Mouse (Mus musculus): Measurements from ENCODE around the gene Mal. TPM values are rescaled to one million over a fixed set of nuclear protein-coding genes. Genes with fewer than 3 reads are reported as not detected.

Mal gene
- polyA plus RNA-seq, 1 experiment from 2014 or later, result 7.0 TPM

GRCm38 (mm10) chr2:127587514-127587844 lies 69.0 kb downstream of the Mal start:
- 0% methylated on average over 22 of the region's 22 CpGs for WGBS
- peaks cover 7% of the 10 kb centered on the region for H3K36me3 ChIP-seq (ENCODE audit: control insufficient read depth, insufficient read depth, low read length)
- peak overlapping the region; percentile 86 for H3K9ac ChIP-seq (replicated peaks; ENCODE audit: low read depth, low read length)
- ATAC-seq (ENCODE audit: insufficient number of reproducible peaks, insufficient read depth, low FRiP score, low read depth), result 0 out of 2 replicates have a peak, but pooled peaks have one; percentile 4
- H3K27me3 ChIP-seq (ENCODE audit: control insufficient read depth, insufficient read depth, low read length), result no peaks in the 10 kb centered on the region
- peak overlapping the region; percentile 85 for H3K4me2 ChIP-seq (replicated peaks; ENCODE audit: low read depth, low read length)
- peak overlapping the region; percentile 86 for H3K27ac ChIP-seq (ENCODE audit: low read length)
- H3K4me1 ChIP-seq (ENCODE audit: control insufficient read depth, insufficient read depth, low read length), result peaks cover 7% of the 10 kb centered on the region
- no peaks in the 10 kb centered on the region for H3K9me3 ChIP-seq (ENCODE audit: control insufficient read depth, low read depth, low read length)
- peak overlapping the region; percentile 97 for H3K4me3 ChIP-seq (ENCODE audit: low read depth, low read length)

GRCm38 (mm10) chr2:127586694-127587513 lies 69.6 kb downstream of the Mal start, which contains the start of the genes Zfp661 and Mrps5:
Zfp661 (minus strand) TSS chr2:127587094.
Mrps5 (plus strand) TSS chr2:127587222.
- Histone ChIP-seq H3K4me3 (ENCODE audit: low read depth, low read length) (peak within 1 kb of the TSS; percentile 97), H3K9me3 (ENCODE audit: control insufficient read depth, low read depth, low read length) (no peaks in the 10 kb centered on the region), H3K9ac (replicated peaks; ENCODE audit: low read depth, low read length) (peak within 1 kb of the TSS; percentile 86), H3K27ac (ENCODE audit: low read length) (peak within 1 kb of the TSS; percentile 86), H3K4me2 (replicated peaks; ENCODE audit: low read depth, low read length) (peak within 1 kb of the TSS; percentile 85), H3K36me3 (ENCODE audit: control insufficient read depth, insufficient read depth, low read length) (peaks cover 4% of the 10 kb centered on the region; the same call in 1 of the 2 replicates), H3K4me1 (ENCODE audit: control insufficient read depth, insufficient read depth, low read length) (peaks cover 7% of the 10 kb centered on the region), H3K27me3 (ENCODE audit: control insufficient read depth, insufficient read depth, low read length) (no peaks in the 10 kb centered on the region)
- 4% methylated on average over 39 of the region's 39 CpGs for WGBS
- ATAC-seq (ENCODE audit: insufficient number of reproducible peaks, insufficient read depth, low FRiP score, low read depth), result peak; percentile 85

DNA sequence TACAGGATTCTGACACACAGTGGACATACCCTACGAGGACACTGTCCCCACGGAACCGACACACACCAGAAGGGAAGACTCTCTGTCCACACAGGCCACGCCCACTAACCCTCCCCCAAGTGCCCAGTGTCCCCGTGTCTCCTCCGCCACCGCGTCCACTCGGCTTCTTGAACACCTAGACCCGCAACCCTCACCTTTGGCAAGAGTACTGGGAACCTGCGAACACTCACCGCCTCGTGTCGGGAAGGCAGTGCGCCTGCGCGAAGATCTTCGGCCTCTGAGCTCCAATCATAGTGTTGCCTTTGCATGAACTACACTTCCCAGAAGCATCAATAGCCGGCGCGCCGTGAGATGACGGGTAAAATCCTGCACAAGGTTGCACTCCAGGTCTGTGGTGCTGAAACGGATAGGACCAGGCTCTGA lies 72.0 kb downstream of the Mal start:
- H3K9ac ChIP-seq (replicated peaks; ENCODE audit: low read depth, low read length), result peak overlapping the region; percentile 52
- peak overlapping the region; percentile 58 for H3K4me3 ChIP-seq (ENCODE audit: low read depth, low read length)
- no peaks in the 10 kb centered on the region for H3K36me3 ChIP-seq (ENCODE audit: control insufficient read depth, insufficient read depth, low read length)
- peak overlapping the region; percentile 87 for H3K4me2 ChIP-seq (replicated peaks; ENCODE audit: low read depth, low read length)
- no peaks in the 10 kb centered on the region for H3K9me3 ChIP-seq (ENCODE audit: control insufficient read depth, low read depth, low read length)
- under 1% methylated on average over 24 of the region's 24 CpGs for WGBS
- H3K4me1 ChIP-seq (ENCODE audit: control insufficient read depth, insufficient read depth, low read length), result peaks cover 7% of the 10 kb centered on the region
- H3K27me3 ChIP-seq (ENCODE audit: control insufficient read depth, insufficient read depth, low read length), result no peaks in the 10 kb centered on the region
- H3K27ac ChIP-seq (ENCODE audit: low read length), result no peak overlapping the region
- peak; percentile 77 for ATAC-seq (ENCODE audit: insufficient number of reproducible peaks, insufficient read depth, low FRiP score, low read depth)

Other genes with a start within 250 kb of the Mal start
- gene Gpat2, start 231.5 kb downstream of the Mal start, polyA plus RNA-seq (2014; fragmentation: Nextera tagmentation; extraction: Ambion mirVana), result not detected in 2 replicates
- gene Fahd2a, start 212.1 kb downstream of the Mal start, polyA plus RNA-seq (2014; fragmentation: Nextera tagmentation; extraction: Ambion mirVana), result 31.6 and 35.7 TPM in 2 replicates
- 6.3 and 6.9 TPM in 2 replicates for gene Kcnip3, start 134.6 kb downstream of the Mal start, polyA plus RNA-seq (2014; fragmentation: Nextera tagmentation; extraction: Ambion mirVana)
- 12.1 and 14.1 TPM in 2 replicates for gene Prom2, start 115.2 kb downstream of the Mal start, polyA plus RNA-seq (2014; fragmentation: Nextera tagmentation; extraction: Ambion mirVana)
- gene Zfp661, start 69.6 kb downstream of the Mal start, polyA plus RNA-seq (2014; fragmentation: Nextera tagmentation; extraction: Ambion mirVana), result 3.8 and 5.0 TPM in 2 replicates
- gene Mrps5, start 69.5 kb downstream of the Mal start, polyA plus RNA-seq (2014; fragmentation: Nextera tagmentation; extraction: Ambion mirVana), result 125 and 132 TPM in 2 replicates
- 8.9 and 11.0 TPM in 2 replicates for gene Mall, start 73.2 kb upstream of the Mal start, polyA plus RNA-seq (2014; fragmentation: Nextera tagmentation; extraction: Ambion mirVana)
- 22.9 and 23.2 TPM in 2 replicates for gene Nphp1, start 132.2 kb upstream of the Mal start, polyA plus RNA-seq (2014; fragmentation: Nextera tagmentation; extraction: Ambion mirVana)
- 37.1 and 37.2 TPM in 2 replicates for gene Mtln, start 135.8 kb upstream of the Mal start, polyA plus RNA-seq (2014; fragmentation: Nextera tagmentation; extraction: Ambion mirVana)
- gene Bub1, start 175.2 kb upstream of the Mal start, polyA plus RNA-seq (2014; fragmentation: Nextera tagmentation; extraction: Ambion mirVana), result 24.7 and 27.5 TPM in 2 replicates
- gene Acoxl, start 182.2 kb upstream of the Mal start, polyA plus RNA-seq (2014; fragmentation: Nextera tagmentation; extraction: Ambion mirVana), result 0.16 and 0.21 TPM in 2 replicates